Mouse (Mus musculus) CH12.LX (cell line): ENCODE results near the gene Ap5z1. TPM values are rescaled to one million over a fixed set of nuclear protein-coding genes. Genes with fewer than 3 reads are reported as not detected.

Experiments used
- DNase-seq: peaks from one replicate; pipeline ENCODE4 v3.0.0-alpha.2; 2013; ENCODE audit errors: extremely low read depth
- H3K27ac ChIP-seq: 2 replicates; pipeline ENCODE4 v1.5.1; 2012; ENCODE audit warnings: low read depth, mild to moderate bottlenecking, control low read depth, moderate library complexity; ENCODE audit not compliant: insufficient read depth
- H3K27me3 ChIP-seq: replicated peaks from 2 replicates; pipeline ENCODE3; 2012; ENCODE audit warnings: inconsistent platforms
- H3K36me3 ChIP-seq, 2 experiments: replicated peaks in 1 of 2; 2 replicates each; pipeline versions ENCODE3 to v1.6.1; 2012; ENCODE audit warnings: inconsistent platforms in 1 of 2, low read length in 1 of 2, mild to moderate bottlenecking in 1 of 2, mixed read lengths in 1 of 2, moderate library complexity in 1 of 2; ENCODE audit not compliant: control insufficient read depth in 1 of 2, insufficient read depth in 1 of 2
- H3K4me1 ChIP-seq, 2 experiments: 2 replicates each; pipeline ENCODE4 v1.6.1; 2012; ENCODE audit warnings: inconsistent platforms in 1 of 2, moderate library complexity in 1 of 2; ENCODE audit not compliant: insufficient read depth in 2 of 2, control insufficient read depth in 1 of 2
- H3K4me2 ChIP-seq: 2 replicates; pipeline ENCODE4 v1.6.1; 2012; ENCODE audit warnings: low read depth, mild to moderate bottlenecking, control low read depth; ENCODE audit not compliant: poor library complexity, insufficient read depth, severe bottlenecking
- H3K4me3 ChIP-seq, 3 experiments: fragments of 150-350 bp in 1 of 3; sonication (generic) in 1 of 3; replicated peaks in 1 of 3; 2 replicates each; pipeline versions ENCODE3 to v1.5.1; 2011 to 2012; ENCODE audit warnings: low read depth in 2 of 3, low read length in 2 of 3, mild to moderate bottlenecking in 2 of 3, moderate library complexity in 2 of 3, control low read depth in 1 of 3, improper control_type of control experiment in 1 of 3, inconsistent platforms in 1 of 3, mixed read lengths in 1 of 3; ENCODE audit not compliant: poor library complexity in 1 of 3
- H3K79me2 ChIP-seq: replicated peaks from 2 replicates; pipeline ENCODE4 v1.6.1; 2012; ENCODE audit warnings: mild to moderate bottlenecking, moderate library complexity; ENCODE audit not compliant: control insufficient read depth, poor library complexity, insufficient read depth, severe bottlenecking; ENCODE audit errors: extremely low read depth
- H3K9ac ChIP-seq: 2 replicates; pipeline ENCODE4 v1.6.1; 2012; ENCODE audit warnings: low read depth, mild to moderate bottlenecking, control low read depth, moderate library complexity; ENCODE audit not compliant: insufficient read depth
- H3K9me3 ChIP-seq: replicated peaks from 2 replicates; pipeline ENCODE3; 2012; ENCODE audit warnings: low read length, inconsistent platforms, mixed read lengths
- E2F4 ChIP-seq: IDR thresholded peaks from 2 replicates; pipeline ENCODE4 v1.6.1; 2011; ENCODE audit warnings: low read depth, low read length, improper control_type of control experiment; ENCODE audit not compliant: insufficient replicate concordance
- GABPA ChIP-seq: IDR thresholded peaks from 2 replicates; pipeline ENCODE4 v1.6.1; 2012; ENCODE audit warnings: low read depth, low read length, improper control_type of control experiment, inconsistent platforms; ENCODE audit not compliant: insufficient replicate concordance
- IRF4 ChIP-seq: IDR thresholded peaks from 2 replicates; pipeline ENCODE4 v1.6.1; 2014; ENCODE audit warnings: low read depth, mild to moderate bottlenecking, inconsistent platforms, low read length, improper control_type of control experiment
- JUN ChIP-seq: IDR thresholded peaks from 2 replicates; pipeline ENCODE4 v1.6.1; 2011; ENCODE audit warnings: low read depth, mild to moderate bottlenecking, low read length, improper control_type of control experiment, moderate library complexity; ENCODE audit not compliant: insufficient read depth
- JUND ChIP-seq: conservative IDR thresholded peaks from 2 replicates; pipeline ENCODE4 v1.6.1; 2011; ENCODE audit warnings: low read depth, low read length, improper control_type of control experiment
- KAT2A ChIP-seq: IDR thresholded peaks from 2 replicates; pipeline ENCODE4 v1.6.1; 2012; ENCODE audit warnings: low read length, improper control_type of control experiment, inconsistent platforms; ENCODE audit not compliant: insufficient replicate concordance
- MEF2A ChIP-seq: IDR thresholded peaks from 2 replicates; pipeline ENCODE4 v1.6.1; 2014; ENCODE audit warnings: low read depth, mild to moderate bottlenecking, inconsistent platforms, low read length, improper control_type of control experiment, borderline replicate concordance
- MYC ChIP-seq: IDR thresholded peaks from 2 replicates; pipeline ENCODE4 v1.6.1; 2011; ENCODE audit warnings: low read depth, mild to moderate bottlenecking, improper control_type of control experiment, low read length
- NRF1 ChIP-seq: IDR thresholded peaks from 2 replicates; pipeline ENCODE4 v1.6.1; 2014; ENCODE audit warnings: low read depth, mild to moderate bottlenecking, inconsistent platforms, low read length, improper control_type of control experiment, moderate library complexity
- PAX5 ChIP-seq: IDR thresholded peaks from 2 replicates; pipeline ENCODE4 v1.6.1; 2012; ENCODE audit warnings: low read length, inconsistent platforms, mixed read lengths
- RCOR1 ChIP-seq: conservative IDR thresholded peaks from 2 replicates; pipeline ENCODE4 v1.6.1; 2012; ENCODE audit warnings: low read depth, mild to moderate bottlenecking, inconsistent platforms, low read length, improper control_type of control experiment
- USF1 ChIP-seq: IDR thresholded peaks from 2 replicates; pipeline ENCODE4 v1.6.1; 2014; ENCODE audit warnings: low read depth, mild to moderate bottlenecking, inconsistent platforms, low read length, improper control_type of control experiment
- USF2 ChIP-seq: conservative IDR thresholded peaks from 2 replicates; pipeline ENCODE4 v1.6.1; 2011; ENCODE audit warnings: low read depth, low read length, improper control_type of control experiment
- ZKSCAN1 ChIP-seq: IDR thresholded peaks from 2 replicates; pipeline ENCODE4 v1.6.1; 2012; ENCODE audit warnings: low read depth, inconsistent platforms, low read length, improper control_type of control experiment, borderline replicate concordance
- ZMIZ1 ChIP-seq: IDR thresholded peaks from 2 replicates; pipeline ENCODE4 v1.6.1; 2012; ENCODE audit warnings: low read depth, mild to moderate bottlenecking, inconsistent platforms, low read length, improper control_type of control experiment
- dilution Hi-C: fragments of 300-500 bp; cut with MboI; formaldehyde crosslinking; loops from 2 replicates; pipeline ENCODE4 v1.14.3; 2020; ENCODE audit warnings: low sequenced_read_pairs; ENCODE audit not compliant: extremely low pct_unique_long_range_greater_than_20kb, extremely low pct_ligation_motif_present
- in situ Hi-C: fragments of 300-500 bp; cut with MboI; formaldehyde crosslinking; loops from 3 replicates; pipeline ENCODE4 v1.14.3; 2019; ENCODE audit warnings: low sequenced_read_pairs, low pct_ligation_motif_present, low pct_unique_long_range_greater_than_20kb, mixed read lengths
- polyA plus RNA-seq: library from polyadenylated mRNA; unstranded; fragments of >175 nt; gene quantifications from 2 replicates; pipeline ENCODE4 v1.2.1, GENCODE M21; 2012; ENCODE audit warnings: low read depth; ENCODE audit not compliant: insufficient read length
- total RNA-seq, 2 experiments: library from RNA; depleted of rRNA; stranded (reverse); fragments of 300-350 nt in 1 of 2; fragments of >200 nt in 1 of 2; gene quantifications; 2 replicates each; pipeline ENCODE4 v1.2.3; 2012 to 2014

Gene Ap5z1
- total and polyA plus RNA-seq, 3 experiments, result 3.1 to 18.7 (median 11.3) TPM

- peaks cover 10 to 86% of the 10 kb centered on the region in 2 experiments for H3K36me3 ChIP-seq
- TF ChIP-seq KAT2A (no peak), ZKSCAN1 (no peak), GABPA (no peak), NRF1 (no peak), RCOR1 (no peak), MYC (no peak), E2F4 (no peak), ZMIZ1 (no peak), JUND (no peak), PAX5 (no peak)
- no peak overlapping the region for H3K9ac ChIP-seq
- no peak for DNase-seq
- no peak overlapping the region for H3K4me3 ChIP-seq
- peaks cover 3% of the 10 kb centered on the region for H3K79me2 ChIP-seq
- peaks cover 11 to 92% of the 10 kb centered on the region in 2 experiments for H3K4me1 ChIP-seq
- dilution Hi-C loops, result no loop called here
- no peaks in the 10 kb centered on the region for H3K27me3 ChIP-seq
- in situ Hi-C loops, result no loop called here
- H3K9me3 ChIP-seq, result no peaks in the 10 kb centered on the region
- H3K27ac ChIP-seq, result no peak overlapping the region
- H3K4me2 ChIP-seq, result no peak overlapping the region
Observed at GRCm38 (mm10) chr5:142426476-142426875, 37.3 kb upstream of the Ap5z1 start.

- H3K27ac ChIP-seq, result no peak overlapping the region
- TF ChIP-seq USF2 (no peak), USF1 (no peak), IRF4 (no peak), JUN (no peak), MEF2A (no peak)
- no peak for DNase-seq
- peaks cover 8 to 84% of the 10 kb centered on the region in 2 experiments for H3K4me1 ChIP-seq
- H3K36me3 ChIP-seq, result peaks cover 10 to 88% of the 10 kb centered on the region in 2 experiments
- no peaks in the 10 kb centered on the region for H3K9me3 ChIP-seq
- H3K79me2 ChIP-seq, result peaks cover 3% of the 10 kb centered on the region; the same call in 1 of the 2 replicates
- H3K9ac ChIP-seq, result no peak overlapping the region
- in situ Hi-C loops, result no loop called here
- dilution Hi-C loops, result no loop called here
- no peaks in the 10 kb centered on the region for H3K27me3 ChIP-seq
- H3K4me3 ChIP-seq, result no peak overlapping the region
- no peak overlapping the region for H3K4me2 ChIP-seq
Observed at GRCm38 (mm10) chr5:142427876-142428275, 35.9 kb upstream of the Ap5z1 start.
